Mouse (Mus musculus): Measurements from ENCODE around the gene Aknad1.

- TF ChIP-seq CTCF (IDR thresholded peaks at IDR 0.05; ENCODE audit: extremely low read depth, insufficient read length, insufficient replicate concordance, low read depth, low read length), result no peak
- no peak for TF ChIP-seq POLR2A (IDR thresholded peaks at IDR 0.05; ENCODE audit: low read depth, low read length)
Observed at GRCm38 (mm10) chr3:108751691-108752090, 12.2 kb downstream of the Aknad1 start.
